Mouse (Mus musculus) hindbrain, embryonic 14.5 days (tissue): ENCODE data around the gene Gmcl1. TPM values are rescaled to one million over a fixed set of nuclear protein-coding genes. Genes with fewer than 3 reads are reported as not detected.

ENCODE experiments used
- ATAC-seq: fragments of 200-750 bp; cut with Nextera tagmentation; 2 replicates; pipeline ENCODE4 v1.8.0; 2017; ENCODE audit warnings: moderate number of reproducible peaks, mild to moderate bottlenecking, moderate TSS enrichment, moderate library complexity; ENCODE audit not compliant: low FRiP score
- DNase-seq: peaks from one replicate; pipeline ENCODE4 v3.0.0-alpha.2; 2015; ENCODE audit warnings: low spot score
- H3K27ac ChIP-seq: fragments of 300-500 bp; sonication (generic); 2 replicates; pipeline ENCODE4 v1.5.1; 2014; ENCODE audit warnings: mild to moderate bottlenecking, moderate library complexity
- H3K27me3 ChIP-seq: fragments of 300-500 bp; sonication (generic); 2 replicates; pipeline ENCODE4 v1.6.1; 2014; ENCODE audit warnings: mild to moderate bottlenecking, low read length, mixed read lengths; ENCODE audit not compliant: control insufficient read depth, insufficient read depth
- H3K36me3 ChIP-seq: fragments of 300-500 bp; sonication (generic); replicated peaks from 2 replicates; pipeline ENCODE4 v1.6.1; 2014; ENCODE audit not compliant: control insufficient read depth, insufficient read depth
- H3K4me1 ChIP-seq: fragments of 300-500 bp; sonication (generic); replicated peaks from 2 replicates; pipeline ENCODE4 v1.6.1; 2014; ENCODE audit warnings: antibody characterized with exemption, low read length, mixed read lengths; ENCODE audit not compliant: control insufficient read depth, insufficient read depth
- H3K4me2 ChIP-seq: fragments of 300-500 bp; sonication (generic); replicated peaks from 2 replicates; pipeline ENCODE4 v1.6.1; 2014; ENCODE audit warnings: mild to moderate bottlenecking, moderate library complexity
- H3K4me3 ChIP-seq: fragments of 300-500 bp; sonication (generic); replicated peaks from 2 replicates; pipeline ENCODE4 v1.5.1; 2014; ENCODE audit warnings: mild to moderate bottlenecking, low read length
- H3K9ac ChIP-seq: fragments of 300-500 bp; sonication (generic); 2 replicates; pipeline ENCODE4 v1.6.1; 2014
- H3K9me3 ChIP-seq: fragments of 300-500 bp; sonication (generic); 2 replicates; pipeline ENCODE4 v1.6.1; 2016; ENCODE audit warnings: low read length; ENCODE audit not compliant: control insufficient read depth
- WGBS: fragments of 180-500 bp; shearing (Covaris S2); extraction: QIAGEN DNeasy Blood & Tissue Kit; methylation state at CpG from one replicate; pipeline ENCODE4 v1.1.7; 2014; 5-methylcytosine and 5-hydroxymethylcytosine counted together
- polyA plus RNA-seq: library from polyadenylated mRNA; unstranded; fragments of >200 nt; fragmentation: Nextera tagmentation; extraction: Ambion mirVana; gene quantifications from 2 replicates; pipeline ENCODE4 v1.2.1, GENCODE M21; 2014

Gmcl1 gene
- polyA plus RNA-seq, 1 experiment from 2014 or later, result 40.8 TPM

DNA sequence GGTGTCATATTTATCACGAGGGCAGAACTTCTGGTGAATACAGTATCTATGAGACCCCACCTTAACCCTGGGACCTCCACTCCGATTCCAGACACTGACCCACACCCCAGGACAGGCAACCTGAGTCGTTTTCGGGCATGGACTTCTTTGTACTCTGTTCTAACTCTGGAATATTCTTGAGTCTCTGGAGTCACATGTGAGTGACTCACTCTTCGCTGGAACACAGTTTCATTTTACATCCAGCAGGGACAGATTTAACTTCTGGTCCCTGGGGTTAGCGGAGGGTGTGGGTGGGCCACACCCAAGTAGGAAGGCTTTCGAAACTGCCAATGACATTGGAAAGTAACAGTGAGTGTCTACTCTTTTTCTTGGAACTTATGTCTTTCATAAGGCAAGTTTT, 39.4 kb upstream of the Gmcl1 start:
- ATAC-seq (no peak), DNase-seq (no peak)
- no peaks in the 10 kb centered on the region for H3K36me3 ChIP-seq
- no peak overlapping the region for H3K9ac ChIP-seq
- WGBS, result 89% methylated on average over 7 of the region's 7 CpGs
- no peak overlapping the region for H3K27ac ChIP-seq
- H3K4me1 ChIP-seq, result no peaks in the 10 kb centered on the region
- no peak overlapping the region for H3K4me2 ChIP-seq
- H3K9me3 ChIP-seq, result no peaks in the 10 kb centered on the region
- no peak overlapping the region for H3K4me3 ChIP-seq
- no peaks in the 10 kb centered on the region for H3K27me3 ChIP-seq

DNA sequence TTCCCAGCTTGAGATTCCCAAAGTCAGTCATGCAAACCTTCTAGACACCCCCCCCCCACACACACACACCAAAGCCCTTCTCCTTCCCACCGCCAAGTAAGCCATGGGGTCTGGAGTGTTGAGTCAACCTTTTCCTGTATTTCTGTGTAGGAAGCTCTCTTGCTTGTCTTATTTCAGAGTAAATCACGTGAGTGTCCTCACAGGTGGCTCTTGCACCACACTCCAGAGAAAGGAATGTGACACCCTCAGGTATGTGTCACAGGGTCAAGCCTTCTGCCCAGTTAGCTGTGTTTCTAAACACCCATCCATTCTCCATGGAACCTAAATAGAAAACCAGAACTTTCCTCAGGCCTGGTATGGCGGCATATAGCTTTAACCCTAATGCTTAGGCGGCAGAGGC, 35.8 kb upstream of the Gmcl1 start:
- WGBS, result 91% methylated on average over 4 of the region's 4 CpGs
- Histone ChIP-seq H3K9me3 (no peaks in the 10 kb centered on the region), H3K27me3 (no peaks in the 10 kb centered on the region), H3K4me1 (no peaks in the 10 kb centered on the region), H3K27ac (no peak overlapping the region), H3K4me3 (no peak overlapping the region), H3K9ac (no peak overlapping the region), H3K36me3 (no peaks in the 10 kb centered on the region), H3K4me2 (no peak overlapping the region)
- DNase-seq, result no peak
- no peak for ATAC-seq

DNA sequence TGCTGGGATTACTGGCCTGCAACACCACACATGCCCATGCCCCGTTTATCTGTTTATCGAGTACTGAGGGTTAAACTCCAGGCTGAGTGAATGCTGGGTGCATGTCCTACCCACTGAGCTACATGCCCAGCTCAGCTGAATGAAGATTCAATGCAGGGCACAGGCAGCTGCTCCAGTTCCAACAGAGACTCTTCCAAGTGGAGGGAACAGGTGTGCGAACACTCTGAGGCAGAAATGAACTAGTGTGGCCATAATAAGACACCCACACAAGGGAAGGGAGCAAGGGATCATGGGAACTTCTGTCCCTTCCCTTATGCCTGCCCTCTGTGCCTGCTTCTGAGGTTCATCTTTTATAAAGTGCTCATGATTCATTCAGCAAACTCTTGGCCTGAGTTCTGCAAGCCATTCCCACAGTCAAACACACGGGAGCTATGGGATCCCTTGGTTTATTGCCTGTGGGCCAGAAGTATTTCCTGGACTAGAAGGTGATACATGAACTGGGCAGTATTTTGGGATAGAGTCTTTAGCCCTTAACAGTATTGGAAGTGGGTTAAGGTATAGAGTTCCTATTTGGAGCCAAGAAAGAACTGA, 35.1 kb upstream of the Gmcl1 start:
- H3K27me3 ChIP-seq, result no peaks in the 10 kb centered on the region
- no peak for ATAC-seq
- H3K4me3 ChIP-seq, result no peak overlapping the region
- WGBS, result 86% methylated on average over 4 of the region's 4 CpGs
- DNase-seq, result no peak
- H3K27ac ChIP-seq, result no peak overlapping the region
- H3K36me3 ChIP-seq, result no peaks in the 10 kb centered on the region
- H3K4me2 ChIP-seq, result no peak overlapping the region
- H3K9me3 ChIP-seq, result no peaks in the 10 kb centered on the region
- no peaks in the 10 kb centered on the region for H3K4me1 ChIP-seq
- H3K9ac ChIP-seq, result no peak overlapping the region

DNA sequence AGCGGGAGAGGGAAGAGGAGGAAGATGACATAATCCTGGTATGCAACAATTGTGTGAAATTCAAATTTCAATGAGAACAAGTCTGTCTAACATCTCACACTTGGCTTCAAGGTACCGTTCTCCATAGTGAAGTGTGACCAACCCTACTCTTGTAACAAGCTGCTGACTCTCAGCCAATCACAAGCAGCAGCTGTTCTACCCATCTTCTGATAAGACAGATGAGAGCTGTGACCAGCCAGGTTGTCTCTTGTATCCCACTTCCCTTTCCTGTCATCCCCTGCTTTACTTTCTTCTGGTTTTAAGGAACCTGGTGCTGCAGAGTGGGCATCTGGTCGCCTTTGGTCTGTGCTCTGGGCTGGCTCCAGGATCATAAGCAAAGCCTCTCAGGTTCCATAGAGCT, 34.3 kb upstream of the Gmcl1 start:
- H3K36me3 ChIP-seq, result no peaks in the 10 kb centered on the region
- H3K9me3 ChIP-seq, result no peaks in the 10 kb centered on the region
- 85% methylated on average over 3 of the region's 3 CpGs for WGBS
- DNase-seq, result no peak
- no peak overlapping the region for H3K9ac ChIP-seq
- no peak overlapping the region for H3K27ac ChIP-seq
- no peak overlapping the region for H3K4me3 ChIP-seq
- H3K4me1 ChIP-seq, result no peaks in the 10 kb centered on the region
- no peaks in the 10 kb centered on the region for H3K27me3 ChIP-seq
- ATAC-seq, result no peak
- H3K4me2 ChIP-seq, result no peak overlapping the region

DNA sequence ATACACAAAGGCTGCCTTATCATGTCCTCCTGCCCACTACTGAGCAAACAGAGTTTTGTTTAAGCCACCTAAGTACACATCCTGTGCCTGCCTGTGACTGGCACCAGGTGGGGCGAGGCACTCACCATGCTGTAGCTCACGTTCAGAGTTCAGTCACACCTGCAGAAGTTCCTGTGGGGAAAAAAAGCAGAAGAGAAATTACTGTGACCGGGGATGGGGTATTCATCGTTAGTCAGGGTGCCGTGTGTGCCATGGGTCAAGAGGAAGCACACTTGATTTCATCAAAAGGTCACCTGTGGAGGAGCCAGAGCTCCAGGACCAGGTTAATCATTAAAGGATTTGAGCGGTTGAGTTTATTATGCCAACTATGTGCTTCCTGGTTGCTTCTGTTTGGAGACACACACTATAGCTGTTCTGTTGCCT, 32.5 kb upstream of the Gmcl1 start:
- no peak for ATAC-seq
- Histone ChIP-seq H3K9me3 (no peaks in the 10 kb centered on the region), H3K4me2 (no peak overlapping the region), H3K27ac (no peak overlapping the region), H3K27me3 (no peaks in the 10 kb centered on the region), H3K9ac (no peak overlapping the region), H3K4me3 (no peak overlapping the region), H3K36me3 (no peaks in the 10 kb centered on the region), H3K4me1 (no peaks in the 10 kb centered on the region)
- 73% methylated on average over 6 of the region's 6 CpGs for WGBS
- DNase-seq, result no peak

DNA sequence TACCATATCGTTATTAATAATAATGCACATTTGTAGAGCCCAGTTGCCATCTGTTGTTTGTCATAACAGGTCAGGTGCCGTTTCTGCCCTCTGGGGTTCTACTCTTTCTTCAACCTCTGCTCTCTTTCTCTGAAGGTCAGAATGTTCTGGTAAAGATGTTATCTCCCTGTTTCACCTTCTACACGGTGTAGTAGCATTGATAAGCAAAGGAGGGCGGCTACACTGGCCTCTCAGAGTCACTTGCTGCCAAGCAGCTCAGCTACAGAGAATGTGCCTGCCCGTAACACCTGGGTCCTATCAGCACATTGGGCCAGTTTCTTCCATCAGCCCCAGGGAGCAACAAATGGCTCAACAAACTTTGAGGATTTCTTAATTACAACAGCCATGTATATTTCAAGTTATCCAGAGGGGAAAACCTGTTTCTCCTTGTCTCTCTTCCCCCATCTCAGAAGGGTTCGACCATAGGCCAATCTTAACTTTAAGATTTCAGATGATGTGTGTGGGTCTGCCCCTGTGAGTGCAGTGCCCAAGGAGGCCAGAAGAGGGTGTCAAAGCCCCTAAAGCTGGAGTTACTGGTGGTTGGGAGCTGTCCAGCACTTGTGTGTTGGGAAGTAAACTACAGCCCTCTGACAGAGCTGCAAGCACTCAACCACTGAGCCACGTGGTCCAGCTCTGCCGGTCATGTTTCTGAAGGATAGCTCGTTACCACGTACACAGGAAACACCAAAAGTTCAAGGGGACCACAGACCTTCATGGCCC, 21.1 kb upstream of the Gmcl1 start:
- no peak for ATAC-seq
- 94% methylated on average over 10 of the region's 10 CpGs for WGBS

DNA sequence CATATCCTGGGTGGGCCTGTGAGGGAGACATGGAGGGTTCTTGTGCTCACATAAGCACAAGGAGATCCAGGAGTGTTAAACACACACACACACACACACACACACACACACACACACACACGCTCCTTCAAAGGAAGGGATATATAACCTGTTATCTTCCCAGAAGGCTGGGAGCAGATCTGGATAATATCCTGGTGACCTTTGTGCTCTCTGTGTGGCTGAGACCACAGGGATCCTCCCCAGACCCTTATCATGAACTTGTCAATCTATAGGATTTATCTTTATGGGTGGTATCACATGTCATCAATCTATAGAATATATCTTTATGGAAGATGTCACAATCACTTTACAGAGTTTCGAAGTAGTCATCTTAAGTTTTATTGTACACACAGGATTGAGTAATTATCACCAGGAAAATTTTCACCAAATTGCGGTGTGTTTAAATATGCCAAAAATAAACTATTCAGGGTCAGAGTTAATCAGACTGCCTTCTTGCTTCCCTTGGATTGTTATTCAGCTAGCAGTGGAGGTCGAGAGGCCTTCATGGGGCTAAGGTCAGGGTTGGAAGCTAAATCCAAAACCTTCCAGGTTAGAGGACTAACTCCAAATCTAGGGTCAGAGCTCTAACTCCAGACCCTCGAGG, 19.8 kb upstream of the Gmcl1 start:
- ATAC-seq, result no peak
- DNase-seq, result no peak
- 80% methylated on average over 5 of the region's 5 CpGs for WGBS

More for the DNA sequence above, 21.1 kb upstream of the Gmcl1 start:
- H3K27ac ChIP-seq, result no peak overlapping the region
- no peaks in the 10 kb centered on the region for H3K36me3 ChIP-seq
- no peaks in the 10 kb centered on the region for H3K4me1 ChIP-seq
- DNase-seq, result no peak
- no peaks in the 10 kb centered on the region for H3K27me3 ChIP-seq
- H3K9ac ChIP-seq, result no peak overlapping the region
- no peak overlapping the region for H3K4me3 ChIP-seq
- no peak overlapping the region for H3K4me2 ChIP-seq
- H3K9me3 ChIP-seq, result no peaks in the 10 kb centered on the region

DNA sequence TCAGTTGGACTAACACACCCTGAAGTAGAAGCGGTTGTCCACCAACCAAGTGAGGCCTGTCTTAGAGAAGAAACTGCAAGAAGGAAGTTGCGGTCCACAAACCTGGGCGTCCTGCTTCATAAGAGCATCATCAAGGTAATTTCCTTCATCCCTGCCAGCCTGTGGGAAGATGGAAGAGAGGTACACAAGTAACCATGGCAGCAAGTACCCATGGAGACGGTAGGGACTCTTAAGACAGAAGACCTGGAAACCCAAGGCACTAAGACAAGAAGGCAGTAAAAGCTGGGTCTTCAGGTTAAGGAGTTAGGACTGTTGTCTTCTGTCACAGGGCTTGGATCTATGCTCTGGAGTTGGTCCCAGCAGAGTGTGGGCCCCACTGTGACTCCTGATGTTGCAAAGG, 17.8 kb upstream of the Gmcl1 start:
- Histone ChIP-seq H3K4me3 (no peak overlapping the region), H3K27ac (no peak overlapping the region), H3K36me3 (no peaks in the 10 kb centered on the region), H3K4me2 (no peak overlapping the region), H3K9ac (no peak overlapping the region), H3K27me3 (no peaks in the 10 kb centered on the region), H3K9me3 (no peaks in the 10 kb centered on the region), H3K4me1 (no peaks in the 10 kb centered on the region)
- ATAC-seq (no peak), DNase-seq (no peak)
- WGBS, result 88% methylated on average over 4 of the region's 4 CpGs

More for the DNA sequence above, 19.8 kb upstream of the Gmcl1 start:
- no peaks in the 10 kb centered on the region for H3K4me1 ChIP-seq
- H3K4me3 ChIP-seq, result no peak overlapping the region
- no peaks in the 10 kb centered on the region for H3K9me3 ChIP-seq
- H3K27ac ChIP-seq, result no peak overlapping the region
- H3K27me3 ChIP-seq, result no peaks in the 10 kb centered on the region
- no peak overlapping the region for H3K4me2 ChIP-seq
- H3K36me3 ChIP-seq, result no peaks in the 10 kb centered on the region
- no peak overlapping the region for H3K9ac ChIP-seq

DNA sequence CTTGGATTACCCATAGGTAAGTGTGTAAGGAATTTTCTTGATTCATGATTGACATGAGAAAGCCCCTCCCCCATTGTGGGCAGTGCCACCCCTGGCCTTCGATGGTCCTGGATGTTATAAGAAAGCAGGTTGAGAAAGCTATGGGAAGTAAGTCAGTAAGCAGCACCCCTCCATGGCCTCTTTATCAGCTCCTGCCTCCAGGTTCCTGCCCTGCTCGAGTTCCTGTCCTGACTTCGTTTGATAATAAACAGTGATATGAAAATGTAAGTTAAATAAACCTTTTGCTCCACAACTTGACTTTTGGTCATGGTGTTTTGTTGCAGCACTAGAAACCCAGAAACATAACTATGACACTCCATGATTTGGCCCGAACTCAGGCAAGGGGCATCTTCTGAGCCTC, 16.6 kb upstream of the Gmcl1 start:
- Histone ChIP-seq H3K4me2 (no peak overlapping the region), H3K4me3 (no peak overlapping the region), H3K9me3 (no peaks in the 10 kb centered on the region), H3K36me3 (no peaks in the 10 kb centered on the region), H3K9ac (no peak overlapping the region), H3K27ac (no peak overlapping the region), H3K27me3 (no peaks in the 10 kb centered on the region), H3K4me1 (no peaks in the 10 kb centered on the region)
- DNase-seq (no peak), ATAC-seq (no peak)
- 79% methylated on average over 4 of the region's 4 CpGs for WGBS
